Mouse (Mus musculus): ENCODE results near the gene Rpgrip1l. TPM values are rescaled to one million over a fixed set of nuclear protein-coding genes. Genes with fewer than 3 reads are reported as not detected.

Gene Rpgrip1l
- 1 to 10 TPM; 5.5 to 7.0 TPM for total RNA-seq (2021)
- long read RNA-seq, experiment 1, full-length matches to known transcripts, result 1 of 2 reads
- long read RNA-seq, experiment 1, partial matches to known transcripts, result 1 of 2 reads
- long read RNA-seq, experiment 1, other reads (novel, unspliced or antisense), result 0 of 2 reads
- long read RNA-seq, experiment 2, partial matches to known transcripts, result 0 of 4 reads
- long read RNA-seq, experiment 2, other reads (novel, unspliced or antisense), result 4 of 4 reads

DNA sequence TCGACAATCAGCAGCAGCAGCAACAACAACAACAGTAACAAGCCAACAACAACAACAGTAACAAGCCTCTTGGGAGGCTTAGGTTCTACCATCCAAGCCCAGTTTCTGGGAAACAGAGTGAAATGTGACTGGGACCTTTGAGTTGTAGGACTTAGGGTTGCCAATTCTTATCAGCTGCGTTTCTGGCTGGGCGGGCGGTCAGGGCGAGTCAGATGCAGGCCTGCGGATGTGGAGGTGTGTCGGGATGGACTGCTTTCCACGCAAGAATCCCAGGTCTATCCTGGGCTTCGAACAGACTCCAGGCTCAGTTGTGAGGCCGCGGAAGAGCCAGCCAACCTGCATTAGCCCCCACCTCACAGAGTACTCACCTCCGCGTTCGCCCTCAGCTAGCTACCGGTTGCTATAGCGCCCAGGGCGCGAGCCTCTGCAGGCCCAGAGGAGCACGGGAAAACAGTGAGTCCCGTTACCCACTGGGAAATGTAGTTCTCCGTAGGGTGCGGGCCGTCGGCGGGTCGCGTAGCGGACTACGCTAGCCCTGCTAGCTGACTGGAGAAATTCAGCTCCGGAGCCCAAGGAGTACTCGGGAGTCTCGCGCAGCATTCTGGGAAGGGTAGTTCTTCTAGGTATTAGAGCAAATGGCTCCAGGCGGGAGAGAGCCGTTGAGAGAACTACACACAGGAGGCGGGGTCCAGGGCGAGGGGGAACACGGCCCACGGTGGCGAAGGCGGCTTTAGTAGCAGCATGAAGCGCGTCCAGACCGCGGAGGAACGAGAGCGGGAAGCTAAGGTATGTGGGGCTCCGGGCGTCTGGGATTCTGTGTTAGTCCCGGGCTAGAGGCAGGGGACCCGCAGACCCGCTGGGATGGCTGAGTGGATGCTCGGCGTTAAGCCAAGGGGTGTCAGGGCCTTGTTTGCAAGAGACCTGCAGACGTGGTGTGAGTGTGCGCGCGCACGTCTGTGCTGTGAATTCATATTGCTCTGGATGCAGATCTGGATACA lies at the start of gene Rpgrip1l, which contains the start of gene Fto:
Gene Rpgrip1l (minus strand): TSS at position 428 of the 998 bp plus-strand sequence.
Gene Fto (plus strand): TSS at position 691 of the 998 bp plus-strand sequence.
- peak; percentile 82 to 87 for DNase-seq (ENCODE audit: low spot score in 2 of 2)

DNA sequence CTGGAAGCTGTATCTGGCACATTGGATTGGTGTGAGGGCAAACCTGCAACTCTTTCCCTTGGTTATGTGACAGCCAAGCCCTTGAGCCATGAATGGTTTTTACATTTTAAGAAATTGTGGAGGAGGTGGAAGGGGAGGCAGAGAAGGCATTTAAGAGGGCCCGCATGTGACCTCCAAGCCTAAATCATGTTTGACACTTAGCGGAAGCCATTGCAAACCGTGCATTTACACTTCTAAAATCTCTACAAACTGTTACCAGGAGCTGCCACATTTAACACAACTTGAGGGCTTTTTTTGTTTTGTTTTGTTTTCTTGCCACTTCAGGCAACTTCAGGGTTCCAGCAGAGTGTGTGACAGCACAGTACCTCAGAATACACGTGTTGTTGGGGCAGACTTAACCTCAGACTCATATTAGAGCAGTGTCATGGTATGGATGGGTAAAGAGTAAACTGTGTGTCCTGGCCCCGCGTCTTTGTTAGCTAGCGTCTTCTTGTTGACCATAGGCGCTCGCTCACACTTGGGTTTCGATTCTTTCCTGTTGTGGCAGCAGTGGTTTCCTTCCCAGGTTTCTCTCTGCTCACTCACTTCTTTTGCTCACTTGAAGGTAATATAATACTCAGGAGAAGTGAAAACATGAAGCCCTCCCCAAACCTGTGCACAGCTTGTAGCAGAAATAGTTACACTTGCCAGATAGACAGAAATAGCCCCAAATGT lies 47.7 kb upstream of the Rpgrip1l start:
- DNase-seq (ENCODE audit: low spot score in 2 of 2), result no peak

DNA sequence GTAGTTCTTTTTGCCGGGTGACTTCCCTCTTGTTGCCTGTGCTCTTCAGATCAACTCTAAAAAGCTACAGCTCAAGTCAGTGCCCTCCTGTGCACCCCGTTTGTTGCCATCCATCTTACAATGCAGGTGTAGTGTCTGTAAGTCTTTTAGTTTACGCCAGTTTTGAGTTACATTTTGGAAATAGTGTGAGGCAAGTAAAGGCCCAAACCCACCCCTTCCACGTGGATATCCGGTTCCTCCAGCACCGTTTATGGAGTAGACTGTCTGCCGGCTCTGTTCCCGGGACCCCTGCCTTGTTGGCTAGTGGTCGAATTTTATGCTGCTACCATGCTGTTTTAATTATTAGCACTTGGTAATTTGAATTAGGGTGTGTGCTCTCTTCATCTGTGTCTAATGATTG lies 46.4 kb upstream of the Rpgrip1l start:
- DNase-seq (ENCODE audit: low spot score in 2 of 2), result peak in 1 of 2 experiments; percentile 4

DNA sequence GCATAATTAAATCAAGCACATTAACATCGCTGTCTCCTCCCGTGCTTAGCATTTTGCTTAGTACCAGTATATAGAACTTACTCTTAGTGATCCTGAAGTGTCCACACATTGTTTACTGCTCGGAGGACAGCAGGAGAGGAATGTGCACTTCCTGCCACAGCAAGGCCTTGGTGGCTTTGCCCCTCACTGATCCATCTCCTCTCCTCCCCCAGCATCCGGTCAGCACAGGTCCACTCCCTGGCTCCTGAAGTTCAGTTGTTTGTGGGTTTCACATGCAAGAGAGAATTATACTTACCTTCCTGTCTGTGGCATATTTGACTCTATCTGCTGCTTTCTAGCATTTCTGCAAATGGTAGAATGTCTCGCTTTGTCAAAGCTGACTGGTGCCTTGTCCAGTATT lies 45.0 kb upstream of the Rpgrip1l start:
- DNase-seq (ENCODE audit: low spot score in 2 of 2), result peak in 1 of 2 experiments; percentile 11

DNA sequence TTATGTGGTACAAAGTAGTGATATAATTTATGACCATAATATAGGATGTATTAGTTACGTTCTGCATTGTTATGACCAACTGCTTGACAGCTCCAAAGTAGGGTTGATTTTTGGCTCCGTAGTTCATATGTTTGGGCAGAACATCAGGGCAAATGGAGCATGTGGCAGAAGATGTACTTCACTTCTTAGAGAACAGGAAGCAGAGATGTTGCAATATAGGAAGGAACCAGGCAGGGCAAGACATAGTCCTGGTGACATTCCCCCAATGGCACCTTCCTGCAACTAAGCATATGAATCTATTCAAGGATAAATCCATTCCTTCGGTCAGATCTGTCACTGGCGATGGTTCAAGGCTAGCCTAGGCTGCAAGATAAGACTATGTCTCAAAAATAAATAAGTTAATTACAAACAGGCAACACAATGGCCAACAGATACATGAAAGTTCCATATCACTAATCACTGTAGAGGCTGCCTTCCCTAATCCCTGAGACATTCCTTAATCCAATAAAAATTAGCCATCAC lies 44.5 kb upstream of the Rpgrip1l start:
- peak in 1 of 2 experiments; percentile 6 for DNase-seq (ENCODE audit: low spot score in 2 of 2)

DNA sequence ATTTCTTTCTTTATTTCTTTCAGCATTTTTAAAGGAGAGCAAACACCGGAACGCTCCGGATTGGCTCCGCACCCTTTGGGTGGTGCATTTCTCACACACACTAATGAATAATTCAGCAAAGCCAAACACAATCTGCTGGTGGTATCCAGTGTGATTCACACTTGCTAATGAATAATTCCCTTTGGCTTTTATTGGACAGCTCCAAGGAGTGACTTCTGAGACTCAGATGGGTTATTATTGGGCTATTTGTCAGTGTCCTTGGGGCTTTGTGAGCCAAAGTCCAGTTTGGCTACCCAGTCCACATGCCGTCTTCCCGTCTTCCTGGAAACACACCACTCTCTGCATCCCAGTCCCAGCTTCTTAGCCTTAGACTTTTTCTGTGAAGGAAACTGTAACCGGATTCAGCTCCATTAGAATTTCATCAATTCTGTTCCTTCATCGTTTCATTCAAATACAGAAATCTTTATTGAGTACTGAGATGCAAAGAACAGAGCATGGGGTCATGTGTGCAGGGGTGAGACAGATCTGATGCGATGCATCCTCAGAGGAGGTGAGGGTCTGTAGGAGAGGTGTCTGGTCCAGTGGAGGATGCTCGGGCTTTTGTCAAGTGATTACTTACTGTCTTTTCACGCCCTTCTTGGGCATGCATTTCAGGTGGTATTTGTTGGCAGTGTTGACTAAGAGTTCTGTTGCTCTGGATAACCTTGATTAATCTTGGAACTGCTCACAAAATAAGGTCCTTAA lies 43.1 kb upstream of the Rpgrip1l start:
- DNase-seq (ENCODE audit: low spot score in 2 of 2), result peak in 1 of 2 experiments; percentile 6

DNA sequence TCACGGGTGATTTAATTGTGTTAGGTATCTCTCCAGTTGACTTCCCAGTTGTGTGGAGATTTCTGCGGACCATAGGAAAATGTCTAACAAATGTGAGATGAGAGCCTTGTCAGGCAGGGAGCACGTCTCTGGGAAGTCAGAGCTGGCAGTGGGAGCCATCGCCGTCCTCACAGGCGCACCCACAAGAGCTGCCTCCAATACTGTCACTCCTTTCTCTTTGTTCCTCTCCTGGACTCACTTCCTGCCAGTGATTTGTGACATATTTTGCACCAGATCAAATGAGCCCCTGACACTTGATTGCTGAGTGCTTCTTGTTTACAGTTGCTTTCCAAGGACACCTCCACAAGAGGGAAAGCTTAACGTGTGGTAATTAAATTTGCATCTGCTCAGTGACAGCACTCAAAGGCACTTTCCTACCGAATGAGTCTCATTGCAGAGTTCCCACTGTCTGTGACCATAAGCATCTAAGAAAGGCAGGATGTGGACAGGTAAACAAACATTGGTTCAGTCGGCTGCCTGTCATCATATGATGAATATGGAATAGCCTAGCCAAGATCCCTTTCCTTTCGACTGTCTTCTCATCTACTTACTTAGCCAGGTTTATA lies 42.3 kb upstream of the Rpgrip1l start:
- no peak for DNase-seq (ENCODE audit: low spot score in 2 of 2)

DNA sequence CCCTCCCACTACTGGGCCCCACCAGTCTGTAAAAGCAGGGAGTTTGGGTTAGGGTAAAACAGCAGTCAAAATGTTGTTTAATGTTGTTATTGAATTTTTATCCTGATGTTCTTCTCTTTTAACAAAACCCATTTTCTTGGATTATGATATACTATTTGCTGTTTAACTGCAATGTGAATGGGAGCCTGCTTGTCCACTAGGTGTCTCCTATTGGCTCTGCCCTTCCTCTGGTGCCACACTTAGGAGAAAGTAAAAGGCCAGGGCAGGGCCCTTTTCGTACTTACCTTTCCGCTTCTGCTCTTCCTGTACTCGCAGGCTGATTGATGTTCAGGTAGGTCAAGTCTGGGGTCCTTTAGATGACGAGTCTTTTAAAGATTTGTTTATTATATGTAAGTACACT lies 40.8 kb upstream of the Rpgrip1l start:
- DNase-seq (ENCODE audit: low spot score in 2 of 2), result no peak

DNA sequence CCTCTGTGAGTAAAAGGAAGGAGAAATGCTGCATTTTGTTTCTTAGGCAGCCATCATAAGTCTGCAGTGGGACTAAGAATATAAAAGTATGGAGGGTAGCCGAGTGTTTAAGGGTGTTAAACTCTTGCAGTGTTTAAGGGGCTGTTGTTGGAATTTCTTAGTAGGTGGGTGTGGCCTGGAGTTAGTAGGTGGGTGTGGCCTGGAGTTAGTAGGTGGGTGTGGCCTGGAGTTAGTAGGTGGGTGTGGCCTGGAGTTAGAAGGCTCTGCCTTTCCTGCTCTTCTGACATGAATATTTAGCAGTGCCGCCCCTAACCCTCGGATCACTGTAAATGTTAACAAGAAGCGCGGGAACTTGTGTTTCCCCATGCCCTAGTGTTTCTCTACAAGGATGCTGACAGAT lies 40.0 kb upstream of the Rpgrip1l start:
- peak in 1 of 2 experiments; percentile 8 for DNase-seq (ENCODE audit: low spot score in 2 of 2)

DNA sequence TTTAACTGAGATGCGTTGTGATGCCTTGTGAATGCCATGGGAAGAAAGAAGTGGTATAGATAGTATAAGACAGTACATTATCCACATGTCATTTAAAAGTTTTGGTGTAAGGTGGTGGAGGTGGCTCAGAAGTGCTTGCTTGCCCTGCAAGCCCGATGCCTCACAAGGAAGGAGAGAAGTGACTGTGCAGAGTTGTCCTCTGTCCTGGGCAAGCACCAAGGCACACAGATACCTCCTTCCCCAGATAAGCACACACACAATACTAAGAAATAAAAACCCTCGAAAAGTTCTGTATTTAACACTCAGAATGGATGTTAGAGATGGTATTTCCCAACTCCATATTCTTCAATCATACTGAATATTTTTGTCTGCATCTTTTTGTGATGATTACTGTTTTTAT lies 39.5 kb upstream of the Rpgrip1l start:
- no peak for DNase-seq (ENCODE audit: low spot score in 2 of 2)

DNA sequence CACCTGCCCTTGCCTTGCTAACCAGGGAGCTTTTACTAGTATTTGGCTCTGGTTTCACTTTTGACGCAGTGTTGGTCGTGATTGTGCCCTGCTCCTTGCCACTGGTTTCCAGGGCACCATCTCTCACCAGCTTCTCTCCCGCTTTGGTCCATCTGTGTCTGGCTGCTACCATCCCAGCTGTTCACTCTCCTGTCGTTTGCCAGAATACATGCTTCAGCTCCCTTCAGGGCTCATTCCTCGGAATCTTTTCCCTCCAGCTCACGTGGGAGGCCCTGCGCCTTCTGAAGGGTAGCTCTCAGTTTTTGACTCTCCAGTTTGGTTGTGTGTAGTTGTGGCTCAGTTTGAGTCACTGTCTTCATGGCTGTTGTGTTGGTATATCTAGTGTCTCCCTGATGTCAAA lies 37.6 kb upstream of the Rpgrip1l start:
- DNase-seq (ENCODE audit: low spot score in 2 of 2), result no peak

DNA sequence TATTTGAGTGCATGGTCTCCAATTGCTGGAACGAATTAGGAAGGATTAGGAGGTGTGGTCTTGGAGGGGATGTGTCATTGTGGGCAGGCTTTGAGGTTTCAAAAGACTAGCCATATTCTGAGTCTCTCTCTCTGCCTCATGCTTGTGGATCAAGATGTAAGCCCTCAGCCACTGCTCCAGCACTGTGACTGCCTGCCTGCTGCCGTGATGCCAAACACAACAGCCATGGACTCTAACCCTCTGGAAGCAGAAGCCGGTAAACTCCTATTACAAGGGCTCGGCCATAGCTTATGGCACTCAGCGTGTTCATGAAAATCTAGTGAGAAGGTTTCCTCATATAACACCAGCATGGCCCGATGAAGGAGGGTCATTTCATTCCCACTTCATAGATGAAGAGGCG lies 36.8 kb upstream of the Rpgrip1l start:
- no peak for DNase-seq (ENCODE audit: low spot score in 2 of 2)

DNA sequence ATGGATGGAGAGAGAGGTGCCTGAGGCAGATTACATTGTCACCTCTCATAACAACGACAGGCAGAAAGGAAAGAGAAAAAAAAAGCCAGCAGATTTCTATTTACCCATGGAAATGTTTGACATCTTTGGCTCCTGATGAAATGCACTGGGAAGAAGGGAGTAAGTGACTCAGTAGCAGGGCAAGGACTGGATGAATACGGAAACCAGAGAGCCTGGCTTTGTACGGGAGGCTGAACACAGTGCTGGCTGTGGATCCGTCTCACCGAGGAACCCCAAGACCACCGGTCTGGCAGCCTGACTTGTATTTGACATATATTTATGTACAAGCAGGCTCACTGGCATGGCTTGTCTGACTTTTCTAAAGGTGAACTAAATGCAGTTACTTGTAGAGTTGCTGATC lies 34.5 kb upstream of the Rpgrip1l start:
- DNase-seq (ENCODE audit: low spot score in 2 of 2), result no peak

DNA sequence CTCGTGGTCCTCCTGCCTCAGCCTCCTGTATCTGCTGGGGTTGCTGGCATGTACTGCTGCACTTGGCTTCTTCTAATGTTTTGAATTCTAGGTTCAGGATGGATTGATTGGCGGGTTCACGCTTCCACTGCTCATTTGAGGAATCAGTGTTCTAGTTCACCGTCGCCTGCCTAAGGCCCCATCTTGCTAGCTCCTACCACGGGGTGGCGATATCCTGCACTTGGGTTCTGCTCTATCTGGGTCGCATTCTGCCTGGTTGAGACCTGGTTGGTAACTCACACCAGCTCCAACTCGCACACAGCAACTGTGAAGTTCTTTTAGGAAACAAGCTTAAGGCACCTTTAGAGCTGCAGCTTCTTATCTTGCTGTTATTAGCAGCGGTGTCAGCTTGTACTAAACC lies 34.1 kb upstream of the Rpgrip1l start:
- no peak for DNase-seq (ENCODE audit: low spot score in 2 of 2)

DNA sequence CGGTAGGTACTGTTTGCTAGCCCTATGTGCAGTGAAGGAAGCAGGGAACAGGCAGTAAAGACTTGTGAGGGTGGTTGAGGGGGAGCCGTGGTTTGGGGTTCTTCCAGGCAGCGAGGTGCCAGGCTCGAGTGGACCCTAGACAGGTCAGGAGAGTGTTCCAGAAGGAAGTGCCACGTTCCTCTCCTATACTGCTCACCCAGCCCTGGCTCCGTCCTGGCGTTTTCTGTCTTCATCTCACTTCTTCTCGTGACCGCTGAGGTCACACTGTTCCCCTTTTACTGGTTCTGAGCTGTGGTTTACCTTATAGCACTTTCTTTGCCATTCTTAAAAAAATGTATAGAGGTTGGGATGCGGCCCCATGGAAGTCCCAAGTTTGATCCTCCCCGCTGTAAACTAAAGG lies 31.6 kb upstream of the Rpgrip1l start:
- no peak for DNase-seq (ENCODE audit: low spot score in 2 of 2)

DNA sequence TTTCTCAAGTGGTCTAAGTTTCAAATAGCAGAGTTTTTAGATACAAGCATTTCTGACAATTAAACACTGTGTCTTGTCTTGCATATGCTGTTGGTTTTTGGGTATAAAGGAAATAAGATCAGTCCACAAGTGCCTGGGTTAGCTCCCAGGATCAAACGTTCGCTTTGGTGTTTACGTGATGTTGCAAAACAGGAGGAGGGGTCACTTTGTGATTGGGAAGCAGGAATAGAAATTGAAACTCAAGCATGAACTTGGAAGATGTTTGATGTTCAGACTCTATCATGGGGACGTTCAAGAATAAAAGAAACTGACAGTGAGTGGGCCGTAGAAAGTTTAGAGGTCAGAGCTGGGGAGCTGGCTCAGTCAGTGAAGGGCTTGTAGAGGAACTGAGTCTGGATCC lies 29.7 kb upstream of the Rpgrip1l start:
- DNase-seq (ENCODE audit: low spot score in 2 of 2), result no peak

DNA sequence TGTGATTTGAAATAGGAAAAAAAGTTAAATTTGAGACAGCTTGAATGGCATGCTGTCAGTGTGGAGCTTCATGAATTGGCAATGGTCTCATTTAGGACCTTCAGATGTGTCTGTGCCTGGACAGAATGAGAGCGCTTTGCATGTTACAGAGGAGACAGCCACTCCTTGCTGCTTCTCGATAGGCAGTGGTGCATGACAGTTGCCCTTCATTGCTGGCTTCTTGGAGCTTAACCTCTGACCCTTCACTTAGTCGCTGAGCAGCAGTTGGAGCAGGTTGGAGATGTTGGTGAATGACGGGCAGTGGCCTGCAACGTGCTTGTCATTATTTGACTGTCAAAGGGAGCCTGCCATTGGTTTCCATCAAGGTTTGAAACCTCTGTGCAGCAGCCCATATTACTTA lies 29.1 kb upstream of the Rpgrip1l start:
- DNase-seq (ENCODE audit: low spot score in 2 of 2), result no peak

DNA sequence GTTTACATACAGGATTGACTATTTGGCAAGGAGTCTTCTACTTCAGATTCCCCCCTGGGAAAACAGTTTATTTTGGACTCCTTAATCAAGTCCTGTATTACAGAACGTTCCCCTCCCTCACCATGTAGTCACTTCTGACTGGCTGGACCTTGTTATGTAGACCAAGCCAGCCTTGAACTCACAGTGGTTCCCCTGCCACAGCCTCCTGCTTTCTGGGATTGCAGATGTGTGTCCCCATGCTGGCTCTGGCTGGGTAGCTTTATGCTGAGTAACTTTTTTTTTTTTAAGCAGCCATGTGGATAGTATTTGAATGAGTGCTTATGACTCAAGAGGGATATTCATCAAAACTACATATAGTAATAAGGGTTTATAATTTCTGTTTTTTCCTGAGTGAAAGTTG lies 27.7 kb upstream of the Rpgrip1l start:
- DNase-seq (ENCODE audit: low spot score in 2 of 2), result no peak

DNA sequence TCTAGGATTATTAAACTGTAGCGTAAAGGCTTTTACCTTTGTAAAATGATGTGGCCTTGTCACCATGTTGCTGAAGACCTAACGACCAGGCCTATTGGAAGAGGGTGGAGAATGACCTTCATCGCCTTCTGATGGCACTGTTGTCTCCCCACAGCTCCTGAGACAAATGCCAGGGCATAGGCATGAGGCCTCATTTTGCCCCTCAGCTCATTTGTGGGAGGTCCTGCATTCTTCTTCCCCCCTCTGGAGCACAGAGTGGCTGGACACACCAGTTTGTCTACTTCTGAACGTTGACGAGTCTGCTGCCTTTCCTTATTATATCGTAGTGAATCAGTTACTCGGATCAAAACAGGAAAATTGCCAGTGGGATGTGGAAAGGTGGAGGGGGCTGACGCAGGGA lies 26.6 kb upstream of the Rpgrip1l start:
- no peak for DNase-seq (ENCODE audit: low spot score in 2 of 2)
